Mouse (Mus musculus) thymus, adult 2 months (tissue): ENCODE measurements around the gene Ube2j1.

Experiments
- CTCF ChIP-seq: fragments of 200-500 bp; IDR thresholded peaks from 2 replicates; pipeline ENCODE4 v1.5.1; 2012; ENCODE audit warnings: mild to moderate bottlenecking, control low read depth, low read length, moderate library complexity, borderline replicate concordance; ENCODE audit not compliant: control insufficient read depth, poor library complexity, insufficient read depth; ENCODE audit errors: extremely low read depth
- POLR2A ChIP-seq: fragments of 200-500 bp; IDR thresholded peaks from 2 replicates; pipeline ENCODE4 v1.6.1; 2012; ENCODE audit warnings: mild to moderate bottlenecking, low read length, control low read depth, moderate library complexity; ENCODE audit not compliant: control insufficient read depth, poor library complexity, insufficient read depth; ENCODE audit errors: extremely low read depth

- TF ChIP-seq CTCF (no peak), POLR2A (no peak)
These were observed 46.5 kb downstream of the Ube2j1 start for GRCm38 (mm10) chr4:33077724-33078123.
